Mouse (Mus musculus): ENCODE measurements around the gene Slc2a8. TPM values are rescaled to one million over a fixed set of nuclear protein-coding genes. Genes with fewer than 3 reads are reported as not detected.
A peak's percentile ranks its signal among the peaks of the same experiment; 100 is the strongest.

Gene Slc2a8
- polyA plus RNA-seq, 1 experiment from 2014 or later = 10.5 TPM

GRCm38 (mm10) chr2:32962062-32962874, 19.6 kb downstream of the Slc2a8 start:
- Histone ChIP-seq H3K4me2 (replicated peaks; ENCODE audit: low read depth, low read length) (peak overlapping the region; percentile 87), H3K9me3 (ENCODE audit: control insufficient read depth, low read length) (no peaks in the 10 kb centered on the region), H3K9ac (ENCODE audit: low read depth, low read length) (peak overlapping the region; percentile 81), H3K27ac (ENCODE audit: low read depth, low read length) (peak overlapping the region; percentile 80), H3K27me3 (ENCODE audit: control insufficient read depth, insufficient read depth, low read length) (no peaks in the 10 kb centered on the region), H3K4me1 (replicated peaks; ENCODE audit: control insufficient read depth, insufficient read depth, low read length) (peaks cover 5% of the 10 kb centered on the region; the same call in 1 of the 2 replicates), H3K36me3 (ENCODE audit: control insufficient read depth, insufficient read depth, low read length) (0 out of 2 replicates have a peak, but pooled peaks cover 2% of the 10 kb centered on the region), H3K4me3 (ENCODE audit: low read depth, low read length) (peak overlapping the region; percentile 51)
- DNase-seq (ENCODE audit: low spot score) (no peak), ATAC-seq (ENCODE audit: low FRiP score) (0 out of 2 replicates have a peak, but pooled peaks have one; percentile 1)
- WGBS = 1% methylated on average over 33 of the region's 33 CpGs

- Histone ChIP-seq H3K36me3 (ENCODE audit: control insufficient read depth, insufficient read depth, low read length) (0 out of 2 replicates have a peak, but pooled peaks cover 2% of the 10 kb centered on the region), H3K4me1 (replicated peaks; ENCODE audit: control insufficient read depth, insufficient read depth, low read length) (peaks cover 5% of the 10 kb centered on the region; the same call in 1 of the 2 replicates), H3K9me3 (ENCODE audit: control insufficient read depth, low read length) (no peaks in the 10 kb centered on the region), H3K27me3 (ENCODE audit: control insufficient read depth, insufficient read depth, low read length) (no peaks in the 10 kb centered on the region), H3K4me2 (replicated peaks; ENCODE audit: low read depth, low read length) (peak within 1 kb of the TSS; percentile 87), H3K27ac (ENCODE audit: low read depth, low read length) (peak within 1 kb of the TSS; percentile 80), H3K9ac (ENCODE audit: low read depth, low read length) (peak within 1 kb of the TSS; percentile 81), H3K4me3 (ENCODE audit: low read depth, low read length) (peak within 1 kb of the TSS; percentile 51)
- ATAC-seq (ENCODE audit: low FRiP score) = peak; percentile 95
- peak; percentile 95 for DNase-seq (ENCODE audit: low spot score)
- 5% methylated on average over 48 of the region's 55 CpGs for WGBS
Observed at GRCm38 (mm10) chr2:32961192-32961995, 20.5 kb downstream of the Slc2a8 start, which contains the start of the genes Rpl12 and Lrsam1. Rpl12 (plus strand) TSS chr2:32961559. Lrsam1 (minus strand) TSS chr2:32961614.

DNA sequence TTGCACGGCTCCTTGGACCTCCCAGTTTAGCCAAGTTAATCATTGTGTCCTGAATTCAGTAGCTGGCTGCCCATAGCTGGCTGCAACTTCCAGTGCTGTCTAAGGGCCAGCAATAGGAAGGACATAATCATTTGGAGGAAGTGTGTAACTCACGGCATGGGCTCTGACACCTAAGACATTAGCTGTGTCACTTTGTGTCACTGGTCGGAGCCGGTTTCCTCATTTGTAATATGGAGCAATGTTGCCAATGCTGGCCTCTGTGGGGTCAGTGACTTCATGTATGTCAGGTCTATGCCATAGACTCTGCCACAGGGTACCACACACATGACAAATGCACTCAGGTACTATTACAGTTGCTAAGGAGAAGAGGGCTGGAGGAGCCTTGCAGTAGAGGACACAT, 21.6 kb downstream of the Slc2a8 start:
- Histone ChIP-seq H3K4me2 (replicated peaks; ENCODE audit: low read depth, low read length) (no peak overlapping the region; the same call in 1 of the 2 replicates), H3K4me3 (ENCODE audit: low read depth, low read length) (no peak overlapping the region), H3K9me3 (ENCODE audit: control insufficient read depth, low read length) (no peaks in the 10 kb centered on the region), H3K9ac (ENCODE audit: low read depth, low read length) (peak overlapping the region; percentile 81; the same call in 1 of the 2 replicates), H3K36me3 (ENCODE audit: control insufficient read depth, insufficient read depth, low read length) (0 out of 2 replicates have a peak, but pooled peaks cover 2% of the 10 kb centered on the region), H3K27me3 (ENCODE audit: control insufficient read depth, insufficient read depth, low read length) (no peaks in the 10 kb centered on the region), H3K4me1 (replicated peaks; ENCODE audit: control insufficient read depth, insufficient read depth, low read length) (peaks cover 5% of the 10 kb centered on the region; the same call in 1 of the 2 replicates), H3K27ac (ENCODE audit: low read depth, low read length) (no peak overlapping the region)
- WGBS = 90% methylated on average over 4 of the region's 4 CpGs
- DNase-seq (ENCODE audit: low spot score) (no peak), ATAC-seq (ENCODE audit: low FRiP score) (no peak)

DNA sequence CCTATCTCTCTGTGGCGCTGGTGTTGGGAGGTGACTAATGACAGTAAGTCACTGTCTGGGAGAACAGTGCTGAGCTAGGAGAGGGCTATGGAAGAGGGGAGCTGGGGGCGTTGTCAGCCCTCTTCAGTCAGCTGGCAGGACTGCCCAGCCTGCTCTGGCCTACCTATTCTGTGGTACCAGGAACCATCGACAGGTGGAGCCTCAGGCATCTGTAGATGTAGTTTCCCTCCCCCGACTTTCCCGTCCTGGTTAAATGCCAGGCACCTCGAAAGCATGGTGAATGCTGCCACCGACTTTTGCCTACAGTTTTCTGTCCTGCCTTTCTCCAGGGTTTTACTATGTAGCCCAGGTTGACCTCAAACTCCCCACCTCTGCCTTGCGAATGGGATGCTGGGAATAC, 24.5 kb downstream of the Slc2a8 start:
- H3K9ac ChIP-seq (ENCODE audit: low read depth, low read length) = no peak overlapping the region
- H3K27ac ChIP-seq (ENCODE audit: low read depth, low read length) = no peak overlapping the region
- WGBS = 58% methylated on average over 8 of the region's 8 CpGs
- DNase-seq (ENCODE audit: low spot score) (no peak), ATAC-seq (ENCODE audit: low FRiP score) (no peak)
- peaks cover 3% of the 10 kb centered on the region; the same call in 1 of the 2 replicates for H3K4me1 ChIP-seq (replicated peaks; ENCODE audit: control insufficient read depth, insufficient read depth, low read length)
- no peaks in the 10 kb centered on the region for H3K27me3 ChIP-seq (ENCODE audit: control insufficient read depth, insufficient read depth, low read length)
- H3K36me3 ChIP-seq (ENCODE audit: control insufficient read depth, insufficient read depth, low read length) = peaks cover 5% of the 10 kb centered on the region; the same call in 1 of the 2 replicates
- no peak overlapping the region for H3K4me3 ChIP-seq (ENCODE audit: low read depth, low read length)
- H3K4me2 ChIP-seq (replicated peaks; ENCODE audit: low read depth, low read length) = no peak overlapping the region
- H3K9me3 ChIP-seq (ENCODE audit: control insufficient read depth, low read length) = no peaks in the 10 kb centered on the region

GRCm38 (mm10) chr2:32954581-32954980, 27.3 kb downstream of the Slc2a8 start:
- no peak for DNase-seq (ENCODE audit: low spot score)
- H3K27ac ChIP-seq (ENCODE audit: low read depth, low read length) = no peak overlapping the region
- no peaks in the 10 kb centered on the region for H3K9me3 ChIP-seq (ENCODE audit: control insufficient read depth, low read length)
- no peaks in the 10 kb centered on the region for H3K4me1 ChIP-seq (replicated peaks; ENCODE audit: control insufficient read depth, insufficient read depth, low read length)
- no peaks in the 10 kb centered on the region for H3K27me3 ChIP-seq (ENCODE audit: control insufficient read depth, insufficient read depth, low read length)
- WGBS = 90% methylated on average over 2 of the region's 2 CpGs
- no peak overlapping the region for H3K9ac ChIP-seq (ENCODE audit: low read depth, low read length)
- H3K4me2 ChIP-seq (replicated peaks; ENCODE audit: low read depth, low read length) = no peak overlapping the region
- no peak overlapping the region for H3K4me3 ChIP-seq (ENCODE audit: low read depth, low read length)
- peaks cover 5% of the 10 kb centered on the region; the same call in 1 of the 2 replicates for H3K36me3 ChIP-seq (ENCODE audit: control insufficient read depth, insufficient read depth, low read length)
- no peak for ATAC-seq (ENCODE audit: low FRiP score)

GRCm38 (mm10) chr2:32947454-32947853, 34.4 kb downstream of the Slc2a8 start:
- no peak for ATAC-seq (ENCODE audit: low FRiP score)
- H3K9ac ChIP-seq (ENCODE audit: low read depth, low read length) = no peak overlapping the region
- no peak overlapping the region for H3K4me2 ChIP-seq (replicated peaks; ENCODE audit: low read depth, low read length)
- H3K9me3 ChIP-seq (ENCODE audit: control insufficient read depth, low read length) = no peaks in the 10 kb centered on the region
- H3K27ac ChIP-seq (ENCODE audit: low read depth, low read length) = no peak overlapping the region
- WGBS = 90% methylated on average over 11 of the region's 11 CpGs
- no peak for DNase-seq (ENCODE audit: low spot score)
- 0 out of 2 replicates have a peak, but pooled peaks cover 2% of the 10 kb centered on the region for H3K36me3 ChIP-seq (ENCODE audit: control insufficient read depth, insufficient read depth, low read length)
- H3K4me3 ChIP-seq (ENCODE audit: low read depth, low read length) = no peak overlapping the region
- H3K27me3 ChIP-seq (ENCODE audit: control insufficient read depth, insufficient read depth, low read length) = no peaks in the 10 kb centered on the region
- H3K4me1 ChIP-seq (replicated peaks; ENCODE audit: control insufficient read depth, insufficient read depth, low read length) = no peaks in the 10 kb centered on the region

- H3K4me2 ChIP-seq (replicated peaks; ENCODE audit: low read depth, low read length) = no peak overlapping the region
- 0 out of 2 replicates have a peak, but pooled peaks cover 2% of the 10 kb centered on the region for H3K36me3 ChIP-seq (ENCODE audit: control insufficient read depth, insufficient read depth, low read length)
- 90% methylated on average over 4 of the region's 4 CpGs for WGBS
- no peak overlapping the region for H3K9ac ChIP-seq (ENCODE audit: low read depth, low read length)
- DNase-seq (ENCODE audit: low spot score) = no peak
- H3K9me3 ChIP-seq (ENCODE audit: control insufficient read depth, low read length) = no peaks in the 10 kb centered on the region
- H3K27me3 ChIP-seq (ENCODE audit: control insufficient read depth, insufficient read depth, low read length) = no peaks in the 10 kb centered on the region
- no peak for ATAC-seq (ENCODE audit: low FRiP score)
- H3K27ac ChIP-seq (ENCODE audit: low read depth, low read length) = no peak overlapping the region
- no peaks in the 10 kb centered on the region for H3K4me1 ChIP-seq (replicated peaks; ENCODE audit: control insufficient read depth, insufficient read depth, low read length)
- no peak overlapping the region for H3K4me3 ChIP-seq (ENCODE audit: low read depth, low read length)
Observed at GRCm38 (mm10) chr2:32940483-32940882, 41.4 kb downstream of the Slc2a8 start.

DNA sequence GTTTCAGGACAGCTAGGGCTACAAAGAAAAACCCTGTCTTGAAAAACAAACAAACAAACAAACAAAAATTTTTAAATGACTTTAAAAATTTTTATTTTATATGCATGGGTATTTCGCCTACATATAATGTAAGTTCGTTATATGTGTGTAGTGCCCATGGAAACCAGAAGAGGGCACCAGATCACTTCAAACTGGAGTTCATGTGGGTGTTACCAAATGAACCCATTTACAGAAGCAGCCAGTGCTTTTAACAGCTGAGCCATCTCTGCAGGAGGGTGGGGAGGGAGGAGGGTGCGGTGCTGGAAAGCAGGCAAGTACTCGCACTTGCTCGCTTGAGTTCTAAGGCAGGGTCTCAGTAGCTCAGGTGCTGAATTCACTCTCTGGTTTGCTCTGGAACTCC, 42.5 kb downstream of the Slc2a8 start:
- Histone ChIP-seq H3K4me2 (replicated peaks; ENCODE audit: low read depth, low read length) (no peak overlapping the region), H3K9ac (ENCODE audit: low read depth, low read length) (no peak overlapping the region), H3K36me3 (ENCODE audit: control insufficient read depth, insufficient read depth, low read length) (no peaks in the 10 kb centered on the region), H3K27ac (ENCODE audit: low read depth, low read length) (no peak overlapping the region), H3K4me3 (ENCODE audit: low read depth, low read length) (no peak overlapping the region), H3K4me1 (replicated peaks; ENCODE audit: control insufficient read depth, insufficient read depth, low read length) (no peaks in the 10 kb centered on the region), H3K9me3 (ENCODE audit: control insufficient read depth, low read length) (no peaks in the 10 kb centered on the region), H3K27me3 (ENCODE audit: control insufficient read depth, insufficient read depth, low read length) (no peaks in the 10 kb centered on the region)
- DNase-seq (ENCODE audit: low spot score) (peak; percentile 57), ATAC-seq (ENCODE audit: low FRiP score) (no peak)
- WGBS = 68% methylated on average over 5 of the region's 5 CpGs
